Mouse (Mus musculus) CH12.LX (cell line): ENCODE results near the gene Myt1.

Source experiments
- CTCF ChIP-seq, 2 experiments: IDR thresholded peaks in 1 of 2; conservative IDR thresholded peaks in 1 of 2; 2 replicates each; pipeline ENCODE4 v1.5.1; 2011 to 2012; ENCODE audit warnings: low read depth in 2 of 2, low read length in 2 of 2, improper control_type of control experiment in 1 of 2, inconsistent platforms in 1 of 2, mild to moderate bottlenecking in 1 of 2, moderate library complexity in 1 of 2
- GABPA ChIP-seq: IDR thresholded peaks from 2 replicates; pipeline ENCODE4 v1.6.1; 2012; ENCODE audit warnings: low read depth, low read length, improper control_type of control experiment, inconsistent platforms; ENCODE audit not compliant: insufficient replicate concordance
- POLR2A ChIP-seq: IDR thresholded peaks from 2 replicates; pipeline ENCODE4 v1.6.1; 2011; ENCODE audit warnings: low read depth, mild to moderate bottlenecking, improper control_type of control experiment, low read length

DNA sequence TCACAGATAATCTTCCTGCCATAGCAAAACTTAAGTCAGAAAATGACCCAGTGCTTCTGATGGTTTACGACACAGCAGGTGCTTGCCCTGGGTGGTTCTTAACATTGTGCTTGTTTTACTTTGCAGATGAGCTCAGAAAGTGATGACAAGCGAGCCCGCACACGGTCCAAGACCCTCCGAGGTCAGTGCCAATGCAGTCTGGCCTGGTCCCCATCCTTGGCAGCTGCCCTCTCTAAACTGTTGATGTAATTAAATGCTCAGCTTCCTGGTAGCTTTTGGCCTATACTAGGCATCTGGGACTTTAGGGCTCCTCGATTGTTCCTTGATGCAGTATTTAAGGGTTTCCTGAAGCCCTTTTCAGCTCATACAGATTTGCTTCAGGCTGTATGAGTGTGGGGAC is 26.3 kb downstream of the Myt1 start:
- TF ChIP-seq POLR2A (no peak), CTCF (conservative IDR thresholded peaks at IDR 0.05 in 1 of 2, IDR thresholded peaks at IDR 0.05 in 1 of 2; ENCODE audit: low read depth in 2 of 2, low read length in 2 of 2) (no peak), GABPA (no peak)
